Mouse (Mus musculus) myocyte (in vitro differentiated cells): ENCODE results near the gene Anxa4.

ENCODE experiments used
- E2F4 ChIP-seq: IDR thresholded peaks from one replicate; pipeline ENCODE4 v1.6.1; 2011; ENCODE audit warnings: mild to moderate bottlenecking, control low read depth, moderate library complexity; ENCODE audit not compliant: insufficient read depth
- MAX ChIP-seq: IDR thresholded peaks from one replicate; pipeline ENCODE4 v1.6.1; 2011; ENCODE audit warnings: low read depth, mild to moderate bottlenecking, control low read depth
- MYOD1 ChIP-seq, 3 experiments: IDR thresholded peaks; one replicate each; pipeline ENCODE4 v1.6.1; 2011; ENCODE audit warnings: control low read depth in 2 of 3, low read depth in 2 of 3, mild to moderate bottlenecking in 2 of 3, moderate library complexity in 1 of 3; ENCODE audit not compliant: insufficient read length in 2 of 3, control insufficient read depth in 1 of 3
- MYOG ChIP-seq, 3 experiments: IDR thresholded peaks; one replicate each; pipeline ENCODE4 v1.6.1; 2011; ENCODE audit warnings: control low read depth in 2 of 3, low read depth in 2 of 3, mild to moderate bottlenecking in 2 of 3; ENCODE audit not compliant: insufficient read length in 2 of 3, control insufficient read depth in 1 of 3, insufficient read depth in 1 of 3
- POLR2A ChIP-seq: IDR thresholded peaks from one replicate; pipeline ENCODE4 v1.6.1; 2011; ENCODE audit warnings: low read depth, mild to moderate bottlenecking, control low read depth, moderate library complexity; ENCODE audit not compliant: insufficient read length
- POLR2AphosphoS2 ChIP-seq: IDR thresholded peaks from one replicate; pipeline ENCODE4 v1.6.1; 2011; ENCODE audit warnings: low read depth, control low read depth; ENCODE audit not compliant: insufficient read length
- REST ChIP-seq: IDR thresholded peaks from one replicate; pipeline ENCODE4 v1.6.1; 2011; ENCODE audit warnings: mild to moderate bottlenecking, control low read depth, moderate library complexity; ENCODE audit not compliant: insufficient read depth, insufficient read length
- SRF ChIP-seq: IDR thresholded peaks from one replicate; pipeline ENCODE4 v1.6.1; 2011; ENCODE audit warnings: low read depth; ENCODE audit not compliant: control insufficient read depth, insufficient read length
- TCF12 ChIP-seq: IDR thresholded peaks from one replicate; pipeline ENCODE4 v1.6.1; 2011; ENCODE audit warnings: mild to moderate bottlenecking, control low read depth; ENCODE audit not compliant: poor library complexity, insufficient read depth, severe bottlenecking
- USF1 ChIP-seq: IDR thresholded peaks from one replicate; pipeline ENCODE4 v1.6.1; 2011; ENCODE audit warnings: low read depth, mild to moderate bottlenecking, control low read depth, moderate library complexity

DNA sequence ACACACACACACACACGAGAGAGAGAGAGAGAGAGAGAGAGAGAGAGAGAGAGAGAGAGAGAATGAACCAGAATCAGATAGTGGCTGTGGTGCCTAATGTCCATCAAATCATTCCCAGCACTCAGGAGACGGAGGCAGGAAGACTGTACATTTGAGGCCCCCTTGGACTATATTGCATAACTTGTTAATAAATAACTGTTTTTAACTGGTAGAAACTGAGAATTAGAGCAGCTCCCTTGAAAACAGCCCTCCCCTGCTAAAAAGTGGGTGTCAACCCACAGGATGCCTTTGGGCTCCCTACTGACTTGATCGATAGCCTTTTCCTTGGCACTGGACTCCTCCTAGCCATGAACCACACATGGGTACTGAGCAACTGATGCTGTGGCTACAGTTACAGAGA lies 11.0 kb downstream of the Anxa4 start:
- TF ChIP-seq MYOD1 (IDR thresholded peaks at IDR 0.05; ENCODE audit: control insufficient read depth in 1 of 3, insufficient read length in 2 of 3, low read depth in 2 of 3) (no peak), POLR2A (no peak), MAX (no peak), TCF12 (no peak), POLR2AphosphoS2 (no peak), USF1 (no peak), E2F4 (no peak), SRF (no peak), REST (no peak), MYOG (IDR thresholded peaks at IDR 0.05; ENCODE audit: control insufficient read depth in 1 of 3, insufficient read depth in 1 of 3, insufficient read length in 2 of 3, low read depth in 2 of 3) (no peak)
